Mouse (Mus musculus) midbrain, postnatal 0 days (tissue): ENCODE measurements around the gene Gp6. TPM values are rescaled to one million over a fixed set of nuclear protein-coding genes. Genes with fewer than 3 reads are reported as not detected.
A peak's percentile ranks its signal among the peaks of the same experiment; 100 is the strongest.
"Not testable (repeated sequence)": the region's sequence is repeated elsewhere in the genome, so short reads cannot be mapped to it uniquely, and the experiment has no call there.

Source experiments
- ATAC-seq: fragments of 200-750 bp; cut with Nextera tagmentation; 2 replicates; pipeline ENCODE4 v1.8.0; 2017; ENCODE audit warnings: moderate number of reproducible peaks, mild to moderate bottlenecking, moderate TSS enrichment, moderate library complexity; ENCODE audit not compliant: low FRiP score
- DNase-seq: peaks from one replicate; pipeline ENCODE4 v3.0.0-alpha.2; 2015; ENCODE audit warnings: low spot score
- H3K27ac ChIP-seq: fragments of 300-500 bp; sonication (generic); 2 replicates; pipeline ENCODE4 v1.5.1; 2014; ENCODE audit warnings: low read depth, mild to moderate bottlenecking, low read length, mixed read lengths
- H3K27me3 ChIP-seq: fragments of 300-500 bp; sonication (generic); 2 replicates; pipeline ENCODE4 v1.6.1; 2014; ENCODE audit warnings: low read length, control low read depth, mixed read lengths; ENCODE audit not compliant: insufficient read depth
- H3K36me3 ChIP-seq: fragments of 300-500 bp; sonication (generic); 2 replicates; pipeline ENCODE4 v1.6.1; 2014; ENCODE audit warnings: low read length, control low read depth, mixed read lengths; ENCODE audit not compliant: insufficient read depth
- H3K4me1 ChIP-seq: fragments of 300-500 bp; sonication (generic); 2 replicates; pipeline ENCODE4 v1.6.1; 2014; ENCODE audit warnings: mild to moderate bottlenecking, control low read depth, antibody characterized with exemption, low read length, mixed read lengths; ENCODE audit not compliant: insufficient read depth
- H3K4me2 ChIP-seq: fragments of 300-500 bp; sonication (generic); 2 replicates; pipeline ENCODE4 v1.6.1; 2014; ENCODE audit warnings: low read depth, mild to moderate bottlenecking, low read length, mixed read lengths; ENCODE audit not compliant: poor library complexity, severe bottlenecking
- H3K4me3 ChIP-seq: fragments of 300-500 bp; sonication (generic); 2 replicates; pipeline ENCODE4 v1.5.1; 2014; ENCODE audit warnings: low read depth, mild to moderate bottlenecking, low read length, moderate library complexity
- H3K9ac ChIP-seq: fragments of 300-500 bp; sonication (generic); replicated peaks from 2 replicates; pipeline ENCODE4 v1.6.1; 2014; ENCODE audit warnings: mild to moderate bottlenecking, low read length, moderate library complexity, mixed read lengths; ENCODE audit not compliant: poor library complexity, severe bottlenecking
- H3K9me3 ChIP-seq: fragments of 300-500 bp; sonication (generic); 2 replicates; pipeline ENCODE4 v1.6.1; 2016; ENCODE audit warnings: low read length, control low read depth
- CTCF ChIP-seq: IDR thresholded peaks from 2 replicates; pipeline ENCODE4 v1.5.1; 2016; ENCODE audit warnings: antibody characterized with exemption, mild to moderate bottlenecking
- WGBS: fragments of 180-500 bp; shearing (Covaris S2); extraction: QIAGEN DNeasy Blood & Tissue Kit; methylation state at CpG from one replicate; pipeline ENCODE4 v1.1.7; 2014; 5-methylcytosine and 5-hydroxymethylcytosine counted together
- polyA plus RNA-seq: library from polyadenylated mRNA; unstranded; fragments of >200 nt; fragmentation: Nextera tagmentation; extraction: Ambion mirVana; gene quantifications from 2 replicates; pipeline ENCODE4 v1.2.1, GENCODE M21; 2015
- total RNA-seq: library from RNA; depleted of rRNA; stranded (reverse); fragments of >200 nt; gene quantifications from 2 replicates; pipeline ENCODE4 v1.2.3, GENCODE M21; 2014

The Gp6 gene
- total and polyA plus RNA-seq, 2 experiments from 2014 or later: not detected

- Histone ChIP-seq H3K9ac (no peak overlapping the region), H3K4me2 (no peak overlapping the region), H3K9me3 (no peaks in the 10 kb centered on the region), H3K36me3 (peaks cover 58% of the 10 kb centered on the region), H3K4me3 (no peak overlapping the region), H3K4me1 (no peaks in the 10 kb centered on the region), H3K27ac (no peak overlapping the region), H3K27me3 (no peaks in the 10 kb centered on the region)
- WGBS: 80% methylated on average over 6 of the region's 6 CpGs
- peak; percentile 89 for TF ChIP-seq CTCF
- no peak for ATAC-seq
- DNase-seq: peak; percentile 59
Measured at GRCm38 (mm10) chr7:4431548-4431947, 34.0 kb upstream of the Gp6 start.

- ATAC-seq (no peak), DNase-seq (no peak)
- 96% methylated on average over 9 of the region's 9 CpGs for WGBS
- Histone ChIP-seq H3K4me1 (no peaks in the 10 kb centered on the region), H3K27ac (no peak overlapping the region), H3K4me2 (no peak overlapping the region), H3K4me3 (no peak overlapping the region), H3K9ac (no peak overlapping the region), H3K27me3 (no peaks in the 10 kb centered on the region), H3K36me3 (peaks cover 64% of the 10 kb centered on the region), H3K9me3 (no peaks in the 10 kb centered on the region)
- no peak for TF ChIP-seq CTCF
Measured at GRCm38 (mm10) chr7:4430246-4430844, 32.8 kb upstream of the Gp6 start.

- Histone ChIP-seq H3K9me3 (no peaks in the 10 kb centered on the region), H3K27ac (no peak overlapping the region), H3K9ac (no peak overlapping the region), H3K4me1 (no peaks in the 10 kb centered on the region), H3K4me2 (no peak overlapping the region), H3K36me3 (peaks cover 48% of the 10 kb centered on the region), H3K4me3 (no peak overlapping the region), H3K27me3 (no peaks in the 10 kb centered on the region)
- DNase-seq: peak; percentile 98
- ATAC-seq: peak; percentile 90
- TF ChIP-seq CTCF: peak; percentile 100
- WGBS: 71% methylated on average over 7 of the region's 7 CpGs
Measured at GRCm38 (mm10) chr7:4427161-4427912, 29.8 kb upstream of the Gp6 start.

- Histone ChIP-seq H3K27me3 (no peaks in the 10 kb centered on the region), H3K36me3 (peaks cover 4% of the 10 kb centered on the region), H3K9ac (no peak overlapping the region), H3K4me1 (no peaks in the 10 kb centered on the region), H3K27ac (no peak overlapping the region), H3K9me3 (no peaks in the 10 kb centered on the region), H3K4me3 (no peak overlapping the region), H3K4me2 (no peak overlapping the region)
- no peak for TF ChIP-seq CTCF
- ATAC-seq (no peak), DNase-seq (no peak)
- 58% methylated on average over 4 of the region's 4 CpGs for WGBS
Measured at GRCm38 (mm10) chr7:4420230-4420629, 22.7 kb upstream of the Gp6 start.

GRCm38 (mm10) chr7:4419681-4420080 is 22.1 kb upstream of the Gp6 start:
- 84% methylated on average over 6 of the region's 6 CpGs for WGBS
- Histone ChIP-seq H3K27ac (no peak overlapping the region), H3K4me3 (no peak overlapping the region), H3K27me3 (no peaks in the 10 kb centered on the region), H3K9me3 (no peaks in the 10 kb centered on the region), H3K4me1 (no peaks in the 10 kb centered on the region), H3K36me3 (no peaks in the 10 kb centered on the region), H3K4me2 (no peak overlapping the region), H3K9ac (no peak overlapping the region)
- DNase-seq (no peak), ATAC-seq (no peak)
- no peak for TF ChIP-seq CTCF

GRCm38 (mm10) chr7:4412406-4412805 is 14.9 kb upstream of the Gp6 start:
- not testable (repeated sequence) for H3K27ac ChIP-seq, H3K36me3 ChIP-seq, H3K4me1 ChIP-seq, H3K4me2 ChIP-seq, H3K9me3 ChIP-seq, DNase-seq, H3K9ac ChIP-seq, H3K27me3 ChIP-seq, ATAC-seq, H3K4me3 ChIP-seq
- WGBS: 93% methylated on average over 15 of the region's 15 CpGs
